Mouse (Mus musculus) brain, embryonic 14.5 days (tissue): ENCODE data around the gene Trmt112.

Experiments used
- CTCF ChIP-seq: fragments of 200-500 bp; IDR thresholded peaks from 2 replicates; pipeline ENCODE4 v1.5.1; 2012; ENCODE audit warnings: inconsistent platforms, mild to moderate bottlenecking, moderate library complexity, borderline replicate concordance; ENCODE audit not compliant: insufficient read depth, insufficient read length; ENCODE audit errors: extremely low read depth
- POLR2A ChIP-seq: fragments of 200-500 bp; IDR thresholded peaks from 2 replicates; pipeline ENCODE4 v1.6.1; 2012; ENCODE audit warnings: mild to moderate bottlenecking, inconsistent platforms, borderline replicate concordance; ENCODE audit not compliant: poor library complexity, insufficient read depth, insufficient read length, severe bottlenecking; ENCODE audit errors: extremely low read depth

- no peak for TF ChIP-seq CTCF
- TF ChIP-seq POLR2A, result no peak
Measured at GRCm38 (mm10) chr19:6937541-6938465, 28.3 kb downstream of the Trmt112 start.
